Mouse (Mus musculus): ENCODE results near the gene Carm1.

- TF ChIP-seq CTCF (IDR thresholded peaks at IDR 0.05; ENCODE audit: low read depth, low read length) (no peak), POLR2A (IDR thresholded peaks at IDR 0.05; ENCODE audit: insufficient read depth, low read length) (no peak), EP300 (IDR thresholded peaks at IDR 0.05; ENCODE audit: insufficient read depth, low read depth, low read length) (no peak)
Measured at GRCm38 (mm10) chr9:21497664-21498063, 49.0 kb upstream of the Carm1 start.

Data from ES-Bruce4 (cell line).